Mouse (Mus musculus): ENCODE measurements around the gene Avil.
"Not testable (repeated sequence)": the region's sequence is repeated elsewhere in the genome, so short reads cannot be mapped to it uniquely, and the experiment has no call there.

The Avil gene

GRCm38 (mm10) chr10:127062101-127062500 is 61.6 kb downstream of the Avil start:
- not testable (repeated sequence) for DNase-seq

- DNase-seq: no peak
Observed at GRCm38 (mm10) chr10:127062503-127062902, 62.0 kb downstream of the Avil start.

- DNase-seq: peak; percentile 99
Observed at GRCm38 (mm10) chr10:127063239-127063872, 62.8 kb downstream of the Avil start, which contains the start of gene Cdk4. Gene Cdk4 (plus strand): TSS chr10:127063534.

- DNase-seq: no peak
Observed at GRCm38 (mm10) chr10:127063913-127064870, 63.7 kb downstream of the Avil start.

- DNase-seq: no peak
Observed at GRCm38 (mm10) chr10:127065981-127066380, 65.5 kb downstream of the Avil start.

- no peak for DNase-seq
Observed at GRCm38 (mm10) chr10:127066519-127067018, 66.1 kb downstream of the Avil start.

GRCm38 (mm10) chr10:127068360-127069038 is 68.0 kb downstream of the Avil start:
- no peak for DNase-seq

GRCm38 (mm10) chr10:127069281-127070189 is 69.0 kb downstream of the Avil start:
- no peak for DNase-seq
